Mouse (Mus musculus) neural tube, embryonic 11.5 days (tissue): ENCODE results near the gene Samd4b. TPM values are rescaled to one million over a fixed set of nuclear protein-coding genes. Genes with fewer than 3 reads are reported as not detected.

Experiments
- ATAC-seq: fragments of 200-750 bp; cut with Nextera tagmentation; 2 replicates; pipeline ENCODE4 v1.8.0; 2017; ENCODE audit warnings: moderate number of reproducible peaks, mild to moderate bottlenecking, moderate TSS enrichment, moderate library complexity; ENCODE audit not compliant: insufficient read depth, low FRiP score, low TSS enrichment
- DNase-seq: peaks from one replicate; pipeline ENCODE4 v3.0.0-alpha.2; 2015; ENCODE audit warnings: low spot score
- H3K27ac ChIP-seq: fragments of 300-500 bp; sonication (generic); 2 replicates; pipeline ENCODE4 v1.5.1; 2014; ENCODE audit warnings: low read depth, mild to moderate bottlenecking, low read length
- H3K27me3 ChIP-seq: fragments of 300-500 bp; sonication (generic); 2 replicates; pipeline ENCODE4 v1.6.1; 2014; ENCODE audit warnings: mild to moderate bottlenecking, low read length, mixed read lengths; ENCODE audit not compliant: control insufficient read depth, insufficient read depth
- H3K36me3 ChIP-seq: fragments of 300-500 bp; sonication (generic); 2 replicates; pipeline ENCODE4 v1.6.1; 2014; ENCODE audit warnings: mild to moderate bottlenecking, low read length, moderate library complexity, mixed read lengths; ENCODE audit not compliant: control insufficient read depth, insufficient read depth
- H3K4me1 ChIP-seq: fragments of 300-500 bp; sonication (generic); 2 replicates; pipeline ENCODE4 v1.6.1; 2014; ENCODE audit warnings: low read length, mixed read lengths; ENCODE audit not compliant: control insufficient read depth, insufficient read depth
- H3K4me2 ChIP-seq: fragments of 300-500 bp; sonication (generic); 2 replicates; pipeline ENCODE4 v1.6.1; 2014; ENCODE audit warnings: low read depth, mild to moderate bottlenecking, moderate library complexity
- H3K4me3 ChIP-seq: fragments of 300-500 bp; sonication (generic); 2 replicates; pipeline ENCODE4 v1.5.1; 2014; ENCODE audit warnings: low read depth, low read length
- H3K9ac ChIP-seq: fragments of 300-500 bp; sonication (generic); 2 replicates; pipeline ENCODE4 v1.6.1; 2014; ENCODE audit warnings: mild to moderate bottlenecking, low read length
- H3K9me3 ChIP-seq: fragments of 300-500 bp; sonication (generic); 2 replicates; pipeline ENCODE4 v1.6.1; 2016; ENCODE audit warnings: low read length; ENCODE audit not compliant: control insufficient read depth
- WGBS: fragments of 180-500 bp; shearing (Covaris S2); extraction: QIAGEN DNeasy Blood & Tissue Kit; methylation state at CpG from one replicate; pipeline ENCODE4 v1.1.7; 2014; 5-methylcytosine and 5-hydroxymethylcytosine counted together
- polyA plus RNA-seq: library from polyadenylated mRNA; unstranded; fragments of >200 nt; fragmentation: Nextera tagmentation; extraction: Ambion mirVana; gene quantifications from 2 replicates; pipeline ENCODE4 v1.2.1, GENCODE M21; 2014

The Samd4b gene
- polyA plus RNA-seq, 1 experiment from 2014 or later: 37.8 TPM

GRCm38 (mm10) chr7:28442688-28443087, 155.3 kb downstream of the Samd4b start:
- WGBS: 56% methylated on average over 4 of the region's 4 CpGs
- Histone ChIP-seq H3K4me3 (no peak overlapping the region), H3K9me3 (no peaks in the 10 kb centered on the region), H3K36me3 (no peaks in the 10 kb centered on the region), H3K4me2 (no peak overlapping the region), H3K9ac (no peak overlapping the region), H3K4me1 (no peaks in the 10 kb centered on the region), H3K27ac (no peak overlapping the region), H3K27me3 (no peaks in the 10 kb centered on the region; the same call in 1 of the 2 replicates)
- ATAC-seq: no peak
- no peak for DNase-seq

DNA sequence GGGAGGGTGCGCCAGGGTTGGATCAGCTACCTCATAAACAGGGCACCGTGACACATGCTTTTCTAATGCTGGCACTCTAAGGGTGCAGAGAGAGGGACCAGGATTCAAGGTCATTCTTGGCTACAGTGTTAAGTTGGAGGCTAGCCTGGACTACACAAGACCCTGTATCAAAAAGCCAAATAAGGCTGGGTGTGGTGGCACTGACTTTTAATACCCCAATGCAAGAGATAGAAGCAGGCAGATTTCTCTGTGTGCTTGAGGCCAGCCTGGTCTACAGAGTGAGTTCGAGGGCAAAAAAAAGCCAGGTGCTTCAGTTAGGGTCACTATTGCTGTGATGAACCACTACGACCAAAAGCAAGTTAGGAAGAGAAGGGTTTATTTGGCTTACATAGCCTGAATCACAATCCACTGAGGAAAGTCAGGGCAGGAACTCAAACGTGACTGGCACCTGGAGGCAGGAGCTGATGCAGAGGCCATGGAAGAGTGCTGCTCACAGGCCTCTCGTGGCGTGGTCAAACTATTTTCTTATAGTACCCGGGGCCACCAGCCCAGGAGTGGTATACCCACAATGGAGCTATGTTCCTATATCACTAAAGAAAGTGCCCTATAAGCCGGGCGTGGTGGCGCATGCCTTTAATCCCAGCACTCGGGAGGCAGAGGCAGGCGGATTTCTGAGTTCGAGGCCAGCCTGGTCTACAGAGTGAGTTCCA, 156.0 kb downstream of the Samd4b start:
- Histone ChIP-seq H3K27ac (no peak overlapping the region), H3K4me3 (no peak overlapping the region), H3K9me3 (no peaks in the 10 kb centered on the region), H3K4me1 (no peaks in the 10 kb centered on the region), H3K36me3 (no peaks in the 10 kb centered on the region), H3K4me2 (no peak overlapping the region), H3K27me3 (no peaks in the 10 kb centered on the region; the same call in 1 of the 2 replicates), H3K9ac (no peak overlapping the region)
- DNase-seq: no peak
- ATAC-seq: no peak
- 88% methylated on average over 12 of the region's 14 CpGs for WGBS

- H3K27ac ChIP-seq: no peak overlapping the region
- H3K27me3 ChIP-seq: no peaks in the 10 kb centered on the region; the same call in 1 of the 2 replicates
- H3K9me3 ChIP-seq: no peaks in the 10 kb centered on the region
- H3K4me2 ChIP-seq: no peak overlapping the region
- H3K4me1 ChIP-seq: no peaks in the 10 kb centered on the region
- ATAC-seq: no peak
- no peak overlapping the region for H3K9ac ChIP-seq
- no peaks in the 10 kb centered on the region for H3K36me3 ChIP-seq
- DNase-seq: no peak
- WGBS: 74% methylated on average over 2 of the region's 2 CpGs
- H3K4me3 ChIP-seq: no peak overlapping the region
Measured at GRCm38 (mm10) chr7:28440739-28441138, 157.2 kb downstream of the Samd4b start.

DNA sequence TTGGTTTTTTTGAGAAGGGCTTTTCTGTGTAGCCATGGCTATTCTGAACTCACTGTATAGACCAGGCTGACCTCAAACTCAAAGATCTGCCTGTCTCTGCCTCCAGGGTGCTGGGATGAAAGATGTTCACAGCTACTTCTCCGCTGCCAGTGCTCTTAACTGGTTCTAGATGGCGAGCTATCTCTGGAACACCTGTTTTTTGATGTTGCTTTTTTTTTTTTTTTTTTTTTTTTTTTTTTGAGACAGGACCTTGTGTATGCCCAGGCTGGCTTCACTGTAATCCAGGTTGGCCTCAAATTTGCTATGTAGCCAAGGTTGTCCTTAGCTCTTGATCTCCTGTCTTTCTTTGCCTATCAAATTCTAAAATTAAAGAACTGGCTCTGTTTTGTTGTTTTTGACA, 159.2 kb downstream of the Samd4b start:
- ATAC-seq (no peak), DNase-seq (no peak)
- Histone ChIP-seq H3K4me1 (peaks cover 13% of the 10 kb centered on the region), H3K4me2 (no peak overlapping the region), H3K36me3 (no peaks in the 10 kb centered on the region), H3K27ac (no peak overlapping the region), H3K4me3 (no peak overlapping the region), H3K27me3 (no peaks in the 10 kb centered on the region), H3K9me3 (no peaks in the 10 kb centered on the region), H3K9ac (no peak overlapping the region)
- 79% methylated on average over 2 of the region's 2 CpGs for WGBS

DNA sequence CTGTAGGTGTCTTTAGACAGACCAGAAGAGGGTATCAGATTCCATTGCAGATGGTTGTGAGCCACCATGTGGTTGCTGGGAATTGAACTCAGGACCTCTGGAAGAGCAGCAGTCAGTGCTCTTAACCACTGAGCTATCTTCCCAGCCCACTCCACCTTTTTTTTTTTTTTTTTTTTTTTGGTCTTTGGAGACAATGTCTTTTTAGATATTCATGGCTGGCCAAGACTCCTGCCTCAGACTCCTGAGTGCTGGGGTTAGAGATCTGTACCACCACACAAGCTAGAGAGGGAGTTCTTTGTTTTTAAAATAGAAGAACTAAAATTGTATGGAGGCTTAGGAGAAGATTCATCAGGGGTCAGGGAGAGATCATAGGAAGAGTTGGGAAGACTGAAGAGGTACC, 160.0 kb downstream of the Samd4b start:
- H3K27me3 ChIP-seq: no peaks in the 10 kb centered on the region
- no peak overlapping the region for H3K4me3 ChIP-seq
- no peak overlapping the region for H3K9ac ChIP-seq
- peaks cover 13% of the 10 kb centered on the region for H3K4me1 ChIP-seq
- no peak for ATAC-seq
- no peaks in the 10 kb centered on the region for H3K9me3 ChIP-seq
- H3K27ac ChIP-seq: no peak overlapping the region
- H3K4me2 ChIP-seq: no peak overlapping the region
- no peak for DNase-seq
- H3K36me3 ChIP-seq: no peaks in the 10 kb centered on the region

DNA sequence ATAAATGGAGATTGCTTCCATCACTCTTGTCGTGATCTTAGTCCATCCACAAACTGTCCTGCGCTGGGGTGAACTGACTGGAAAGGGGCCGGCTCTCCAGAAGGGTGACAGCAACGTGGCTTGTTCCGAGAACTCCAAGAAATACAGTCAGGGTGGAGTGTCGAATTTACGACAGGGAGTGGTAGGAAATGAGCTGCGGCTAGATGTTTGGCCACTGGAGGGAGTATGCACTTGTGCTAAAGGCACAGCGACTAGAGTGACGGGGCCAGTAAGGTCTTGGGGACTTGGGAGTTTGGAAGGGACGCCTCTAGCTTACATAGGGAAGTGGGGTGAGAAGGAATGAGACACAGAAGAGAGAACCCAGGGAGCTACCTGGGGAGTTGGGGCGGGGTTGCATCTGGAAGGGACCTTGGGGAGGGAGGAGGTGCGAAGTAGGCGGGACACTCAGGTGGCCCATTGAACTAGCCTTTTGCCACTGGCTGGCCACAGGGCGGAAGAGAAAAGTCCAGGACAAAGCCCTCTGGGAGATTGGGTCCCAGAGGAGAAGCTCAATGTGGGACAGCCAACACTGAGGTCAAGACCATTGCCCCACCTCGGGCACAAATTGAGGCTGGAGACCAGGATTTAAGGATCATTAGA, 160.9 kb downstream of the Samd4b start, which contains the start of gene Gmfg:
TSS of gene Gmfg (plus strand) at position 516 of the 639 bp plus-strand sequence.
- H3K9me3 ChIP-seq: no peaks in the 10 kb centered on the region
- DNase-seq (peak; percentile 83), ATAC-seq (peak; percentile 61)
- no peaks in the 10 kb centered on the region for H3K36me3 ChIP-seq
- peak within 1 kb of the TSS; percentile 65 for H3K4me3 ChIP-seq
- H3K27me3 ChIP-seq: no peaks in the 10 kb centered on the region
- H3K27ac ChIP-seq: no peak within 1 kb of the TSS; the same call in 1 of the 2 replicates
- WGBS: 3% methylated on average over 16 of the region's 16 CpGs
- H3K4me1 ChIP-seq: peaks cover 13% of the 10 kb centered on the region
- peak within 1 kb of the TSS; percentile 48 for H3K4me2 ChIP-seq
- H3K9ac ChIP-seq: peak within 1 kb of the TSS; percentile 43

- no peaks in the 10 kb centered on the region for H3K36me3 ChIP-seq
- under 1% methylated on average over 55 of the region's 64 CpGs for WGBS
- ATAC-seq (peak; percentile 97), DNase-seq (peak; percentile 99)
- peak overlapping the region; percentile 72 for H3K9ac ChIP-seq
- no peaks in the 10 kb centered on the region for H3K27me3 ChIP-seq
- H3K27ac ChIP-seq: no peak overlapping the region; the same call in 1 of the 2 replicates
- H3K4me2 ChIP-seq: peak overlapping the region; percentile 48
- peak overlapping the region; percentile 65 for H3K4me3 ChIP-seq
- peaks cover 13% of the 10 kb centered on the region for H3K4me1 ChIP-seq
- no peaks in the 10 kb centered on the region for H3K9me3 ChIP-seq
Measured at GRCm38 (mm10) chr7:28436271-28436904, 161.6 kb downstream of the Samd4b start.

DNA sequence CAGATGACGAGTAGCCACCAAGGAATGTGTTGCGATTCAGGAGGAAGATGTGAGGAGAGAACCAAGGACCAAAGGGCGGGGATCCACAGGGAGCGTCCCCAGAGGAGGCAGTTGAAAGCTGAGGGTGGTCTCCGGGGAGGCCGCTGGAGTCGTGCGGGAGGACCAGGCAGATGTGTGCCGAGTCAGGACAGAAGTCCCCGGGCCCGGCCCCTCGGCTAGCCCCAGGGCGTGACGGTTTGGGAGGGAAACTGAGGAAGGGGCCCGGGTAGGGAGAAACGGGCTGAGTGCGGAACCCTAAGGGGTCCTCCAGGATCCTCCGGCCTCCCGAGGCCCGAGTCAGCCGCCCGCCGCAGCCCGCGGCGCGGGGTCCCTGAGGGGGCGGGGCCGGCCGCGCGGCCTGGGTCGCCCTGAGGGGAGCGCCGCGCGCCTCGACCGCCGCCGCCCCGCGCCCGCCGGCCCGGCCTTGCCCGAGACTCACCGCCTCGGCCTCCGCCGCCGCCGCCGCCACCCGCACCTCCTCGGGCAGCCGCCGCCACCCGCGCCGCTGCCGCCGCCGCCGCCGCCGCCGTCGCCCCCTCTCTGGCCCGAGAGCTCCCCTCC, 162.2 kb downstream of the Samd4b start:
- no peaks in the 10 kb centered on the region for H3K36me3 ChIP-seq
- H3K9ac ChIP-seq: peak overlapping the region; percentile 72
- H3K9me3 ChIP-seq: no peaks in the 10 kb centered on the region
- no peaks in the 10 kb centered on the region for H3K27me3 ChIP-seq
- WGBS: under 1% methylated on average over 42 of the region's 70 CpGs
- H3K4me1 ChIP-seq: peaks cover 13% of the 10 kb centered on the region
- DNase-seq (peak; percentile 32), ATAC-seq (peak; percentile 54)
- H3K27ac ChIP-seq: no peak overlapping the region
- peak overlapping the region; percentile 65 for H3K4me3 ChIP-seq
- H3K4me2 ChIP-seq: peak overlapping the region; percentile 55
